Mouse (Mus musculus) heart, postnatal 36 days (tissue): ENCODE results near the gene Enho. TPM values are rescaled to one million over a fixed set of nuclear protein-coding genes. Genes with fewer than 3 reads are reported as not detected.

Source experiments
- total RNA-seq, 2 experiments: library from RNA; stranded (reverse); gene quantifications; 2 replicates each; pipeline ENCODE4 v1.2.3; 2021

The Enho gene
- total RNA-seq, 2 experiments from 2014 or later, result 9.1 to 9.9 TPM

Other genes starting within 250 kb of the Enho start
- gene Kif24, start 175.4 kb downstream of the Enho start, total RNA-seq, result 1 to 10 TPM in 1 of 2 experiments, under 1 TPM in 1; 0.35 to 1.2 TPM
- 10 to 100 TPM; 29.0 to 32.7 TPM for gene Nudt2, start 175.2 kb downstream of the Enho start, total RNA-seq
- gene AI464131, start 137.2 kb downstream of the Enho start, total RNA-seq, result 10 to 100 TPM; 11.6 to 11.8 TPM
- gene 1110017D15Rik, start 123.0 kb downstream of the Enho start, total RNA-seq, result under 1 TPM in 1 of 2 experiments, not detected in 1; 0.43 TPM
- gene Fam219a, start 70.8 kb downstream of the Enho start, total RNA-seq, result 10 to 100 TPM; 14.7 to 15.1 TPM
- 1 to 10 TPM; 2.6 to 3.7 TPM for gene Dnaic1, start 70.5 kb downstream of the Enho start, total RNA-seq
- gene Cntfr, start 56.8 kb upstream of the Enho start, total RNA-seq, result 1 to 10 TPM; 2.6 to 3.8 TPM
- gene Il11ra1, start 59.7 kb upstream of the Enho start, total RNA-seq, result 10 to 100 TPM; 85.5 to 91.8 TPM
- 10 to 100 TPM; 31.6 to 32.3 TPM for gene Rpp25l, start 73.2 kb upstream of the Enho start, total RNA-seq
- 10 to 100 TPM; 70.7 to 77.7 TPM for gene Dctn3, start 82.8 kb upstream of the Enho start, total RNA-seq
- gene Arid3c, start 90.8 kb upstream of the Enho start, total RNA-seq, result not detected
- gene Galt, start 114.9 kb upstream of the Enho start, total RNA-seq, result 10 to 100 TPM; 58.5 to 59.4 TPM
- gene Sigmar1, start 115.8 kb upstream of the Enho start, total RNA-seq, result 10 to 100 TPM; 19.7 to 23.5 TPM
- gene Ccl27a, start 133.9 kb upstream of the Enho start, total RNA-seq, result 10 to 100 TPM; 19.1 to 19.4 TPM